Mouse (Mus musculus): Measurements from ENCODE around the gene Shprh. TPM values are rescaled to one million over a fixed set of nuclear protein-coding genes. Genes with fewer than 3 reads are reported as not detected.
A peak's percentile ranks its signal among the peaks of the same experiment; 100 is the strongest.

The Shprh gene
- 16.7 and 16.9 TPM in 2 replicates for polyA plus RNA-seq (2014; fragmentation: Nextera tagmentation; extraction: Ambion mirVana)

- Histone ChIP-seq H3K27ac (replicated peaks; ENCODE audit: low read depth, low read length) (peak within 1 kb of the TSS; percentile 77), H3K4me1 (ENCODE audit: control insufficient read depth, insufficient read depth, low read length) (peaks cover 12% of the 10 kb centered on the region; the same call in 1 of the 2 replicates), H3K36me3 (ENCODE audit: control insufficient read depth, insufficient read depth, low read length) (peaks cover 22% of the 10 kb centered on the region), H3K9ac (ENCODE audit: low read depth, low read length) (peak within 1 kb of the TSS; percentile 90), H3K4me3 (ENCODE audit: low read depth, low read length) (peak within 1 kb of the TSS; percentile 92), H3K4me2 (ENCODE audit: low read depth, low read length) (peak within 1 kb of the TSS; percentile 58), H3K27me3 (replicated peaks; ENCODE audit: control insufficient read depth, insufficient read depth, low read length) (no peaks in the 10 kb centered on the region), H3K9me3 (ENCODE audit: control insufficient read depth, low read length) (no peaks in the 10 kb centered on the region)
- DNase-seq (ENCODE audit: low spot score) (peak; percentile 99), ATAC-seq (ENCODE audit: low read depth) (peak; percentile 99)
- 2% methylated on average over 43 of the region's 60 CpGs for WGBS
Observed at GRCm38 (mm10) chr10:11148884-11149741, at the start of gene Shprh. Shprh (plus strand) TSS chr10:11149427.

- H3K4me1 ChIP-seq (ENCODE audit: control insufficient read depth, insufficient read depth, low read length) = no peaks in the 10 kb centered on the region
- H3K36me3 ChIP-seq (ENCODE audit: control insufficient read depth, insufficient read depth, low read length) = no peaks in the 10 kb centered on the region
- no peak for ATAC-seq (ENCODE audit: low read depth)
- 87% methylated on average over 2 of the region's 2 CpGs for WGBS
- no peak overlapping the region for H3K27ac ChIP-seq (replicated peaks; ENCODE audit: low read depth, low read length)
- H3K4me3 ChIP-seq (ENCODE audit: low read depth, low read length) = no peak overlapping the region
- H3K9me3 ChIP-seq (ENCODE audit: control insufficient read depth, low read length) = no peaks in the 10 kb centered on the region
- no peak overlapping the region for H3K4me2 ChIP-seq (ENCODE audit: low read depth, low read length)
- no peak for DNase-seq (ENCODE audit: low spot score)
- H3K27me3 ChIP-seq (replicated peaks; ENCODE audit: control insufficient read depth, insufficient read depth, low read length) = no peaks in the 10 kb centered on the region
- no peak overlapping the region for H3K9ac ChIP-seq (ENCODE audit: low read depth, low read length)
Observed at GRCm38 (mm10) chr10:11121781-11122180, 27.4 kb upstream of the Shprh start.

- no peak overlapping the region for H3K4me2 ChIP-seq (ENCODE audit: low read depth, low read length)
- H3K36me3 ChIP-seq (ENCODE audit: control insufficient read depth, insufficient read depth, low read length) = no peaks in the 10 kb centered on the region
- H3K9ac ChIP-seq (ENCODE audit: low read depth, low read length) = no peak overlapping the region
- DNase-seq (ENCODE audit: low spot score) (no peak), ATAC-seq (ENCODE audit: low read depth) (no peak)
- H3K27me3 ChIP-seq (replicated peaks; ENCODE audit: control insufficient read depth, insufficient read depth, low read length) = no peaks in the 10 kb centered on the region
- H3K4me1 ChIP-seq (ENCODE audit: control insufficient read depth, insufficient read depth, low read length) = peaks cover 5% of the 10 kb centered on the region; the same call in 1 of the 2 replicates
- H3K9me3 ChIP-seq (ENCODE audit: control insufficient read depth, low read length) = 0 out of 2 replicates have a peak, but pooled peaks cover 3% of the 10 kb centered on the region
- H3K4me3 ChIP-seq (ENCODE audit: low read depth, low read length) = no peak overlapping the region
- no peak overlapping the region for H3K27ac ChIP-seq (replicated peaks; ENCODE audit: low read depth, low read length)
Observed at GRCm38 (mm10) chr10:11145580-11145979, 3.6 kb upstream of the Shprh start.

GRCm38 (mm10) chr10:11148446-11148845, 781 bp upstream of the Shprh start:
- Histone ChIP-seq H3K4me2 (ENCODE audit: low read depth, low read length) (peak overlapping the region; percentile 26; the same call in 1 of the 2 replicates), H3K4me1 (ENCODE audit: control insufficient read depth, insufficient read depth, low read length) (peaks cover 12% of the 10 kb centered on the region; the same call in 1 of the 2 replicates), H3K9ac (ENCODE audit: low read depth, low read length) (no peak overlapping the region; the same call in 1 of the 2 replicates), H3K27me3 (replicated peaks; ENCODE audit: control insufficient read depth, insufficient read depth, low read length) (no peaks in the 10 kb centered on the region), H3K27ac (replicated peaks; ENCODE audit: low read depth, low read length) (no peak overlapping the region), H3K9me3 (ENCODE audit: control insufficient read depth, low read length) (no peaks in the 10 kb centered on the region), H3K4me3 (ENCODE audit: low read depth, low read length) (peak overlapping the region; percentile 92; the same call in 1 of the 2 replicates), H3K36me3 (ENCODE audit: control insufficient read depth, insufficient read depth, low read length) (peaks cover 20% of the 10 kb centered on the region)
- ATAC-seq (ENCODE audit: low read depth) (no peak), DNase-seq (ENCODE audit: low spot score) (no peak)
- 77% methylated on average over 4 of the region's 4 CpGs for WGBS

GRCm38 (mm10) chr10:11149742-11150125, 507 bp downstream of the Shprh start:
- Histone ChIP-seq H3K4me1 (ENCODE audit: control insufficient read depth, insufficient read depth, low read length) (peaks cover 12% of the 10 kb centered on the region; the same call in 1 of the 2 replicates), H3K9ac (ENCODE audit: low read depth, low read length) (peak overlapping the region; percentile 90), H3K4me3 (ENCODE audit: low read depth, low read length) (peak overlapping the region; percentile 92), H3K27ac (replicated peaks; ENCODE audit: low read depth, low read length) (peak overlapping the region; percentile 77), H3K4me2 (ENCODE audit: low read depth, low read length) (peak overlapping the region; percentile 58), H3K9me3 (ENCODE audit: control insufficient read depth, low read length) (no peaks in the 10 kb centered on the region), H3K27me3 (replicated peaks; ENCODE audit: control insufficient read depth, insufficient read depth, low read length) (no peaks in the 10 kb centered on the region), H3K36me3 (ENCODE audit: control insufficient read depth, insufficient read depth, low read length) (peaks cover 22% of the 10 kb centered on the region)
- ATAC-seq (ENCODE audit: low read depth) = no peak; the same call in 1 of the 2 replicates
- under 1% methylated on average over 15 of the region's 20 CpGs for WGBS
- DNase-seq (ENCODE audit: low spot score) = no peak

GRCm38 (mm10) chr10:11151644-11152043, 2.4 kb downstream of the Shprh start:
- Histone ChIP-seq H3K4me1 (ENCODE audit: control insufficient read depth, insufficient read depth, low read length) (peaks cover 12% of the 10 kb centered on the region; the same call in 1 of the 2 replicates), H3K4me3 (ENCODE audit: low read depth, low read length) (no peak overlapping the region), H3K9ac (ENCODE audit: low read depth, low read length) (no peak overlapping the region), H3K9me3 (ENCODE audit: control insufficient read depth, low read length) (no peaks in the 10 kb centered on the region), H3K27me3 (replicated peaks; ENCODE audit: control insufficient read depth, insufficient read depth, low read length) (no peaks in the 10 kb centered on the region), H3K27ac (replicated peaks; ENCODE audit: low read depth, low read length) (no peak overlapping the region), H3K4me2 (ENCODE audit: low read depth, low read length) (no peak overlapping the region), H3K36me3 (ENCODE audit: control insufficient read depth, insufficient read depth, low read length) (peaks cover 38% of the 10 kb centered on the region)
- ATAC-seq (ENCODE audit: low read depth) (no peak), DNase-seq (ENCODE audit: low spot score) (no peak)
- 93% methylated on average over 14 of the region's 14 CpGs for WGBS

GRCm38 (mm10) chr10:11157039-11157438, 7.8 kb downstream of the Shprh start:
- Histone ChIP-seq H3K27ac (replicated peaks; ENCODE audit: low read depth, low read length) (no peak overlapping the region), H3K4me1 (ENCODE audit: control insufficient read depth, insufficient read depth, low read length) (no peaks in the 10 kb centered on the region), H3K36me3 (ENCODE audit: control insufficient read depth, insufficient read depth, low read length) (peaks cover 69% of the 10 kb centered on the region), H3K9ac (ENCODE audit: low read depth, low read length) (no peak overlapping the region), H3K4me2 (ENCODE audit: low read depth, low read length) (no peak overlapping the region), H3K27me3 (replicated peaks; ENCODE audit: control insufficient read depth, insufficient read depth, low read length) (no peaks in the 10 kb centered on the region), H3K4me3 (ENCODE audit: low read depth, low read length) (no peak overlapping the region), H3K9me3 (ENCODE audit: control insufficient read depth, low read length) (no peaks in the 10 kb centered on the region)
- DNase-seq (ENCODE audit: low spot score) (no peak), ATAC-seq (ENCODE audit: low read depth) (no peak)
- WGBS = 89% methylated on average over 9 of the region's 9 CpGs

GRCm38 (mm10) chr10:11164537-11164936, 15.3 kb downstream of the Shprh start:
- no peaks in the 10 kb centered on the region for H3K27me3 ChIP-seq (replicated peaks; ENCODE audit: control insufficient read depth, insufficient read depth, low read length)
- no peak for DNase-seq (ENCODE audit: low spot score)
- 91% methylated on average over 5 of the region's 5 CpGs for WGBS
- no peaks in the 10 kb centered on the region for H3K4me1 ChIP-seq (ENCODE audit: control insufficient read depth, insufficient read depth, low read length)
- peaks cover 78% of the 10 kb centered on the region for H3K36me3 ChIP-seq (ENCODE audit: control insufficient read depth, insufficient read depth, low read length)
- H3K4me3 ChIP-seq (ENCODE audit: low read depth, low read length) = no peak overlapping the region
- no peaks in the 10 kb centered on the region for H3K9me3 ChIP-seq (ENCODE audit: control insufficient read depth, low read length)
- H3K27ac ChIP-seq (replicated peaks; ENCODE audit: low read depth, low read length) = no peak overlapping the region
- no peak overlapping the region for H3K9ac ChIP-seq (ENCODE audit: low read depth, low read length)
- ATAC-seq (ENCODE audit: low read depth) = no peak
- no peak overlapping the region for H3K4me2 ChIP-seq (ENCODE audit: low read depth, low read length)
